Mouse (Mus musculus) olfactory bulb, adult 2 months (tissue): ENCODE data around the gene Saal1. TPM values are rescaled to one million over a fixed set of nuclear protein-coding genes. Genes with fewer than 3 reads are reported as not detected.
"Not testable (repeated sequence)": the region's sequence is repeated elsewhere in the genome, so short reads cannot be mapped to it uniquely, and the experiment has no call there.

Experiments used
- H3K27ac ChIP-seq: fragments of 200-500 bp; 2 replicates; pipeline ENCODE4 v1.5.1; 2012; ENCODE audit warnings: low read depth, low read length; ENCODE audit not compliant: insufficient read depth
- H3K4me1 ChIP-seq: fragments of 200-500 bp; 2 replicates; pipeline ENCODE4 v1.6.1; 2012; ENCODE audit warnings: low read length; ENCODE audit not compliant: control insufficient read depth, insufficient read depth
- H3K4me3 ChIP-seq: fragments of 200-500 bp; 2 replicates; pipeline ENCODE4 v1.5.1; 2012; ENCODE audit warnings: mild to moderate bottlenecking, low read depth, low read length, moderate library complexity; ENCODE audit not compliant: insufficient read depth
- CTCF ChIP-seq: fragments of 200-500 bp; IDR thresholded peaks from 2 replicates; pipeline ENCODE4 v1.5.1; 2012; ENCODE audit warnings: low read depth, mild to moderate bottlenecking, low read length, moderate library complexity; ENCODE audit not compliant: insufficient read depth
- POLR2A ChIP-seq: fragments of 200-500 bp; IDR thresholded peaks from 2 replicates; pipeline ENCODE4 v1.6.1; 2012; ENCODE audit warnings: mild to moderate bottlenecking, low read depth, low read length, moderate library complexity; ENCODE audit not compliant: insufficient read depth
- WGBS: fragments of 180-500 bp; shearing (Covaris S2); methylation state at CpG from one replicate; pipeline ENCODE4 v1.1.7; 2018; 5-methylcytosine and 5-hydroxymethylcytosine counted together
- polyA plus RNA-seq: library from polyadenylated mRNA; stranded (reverse); fragments of >200 nt; gene quantifications from 2 replicates; pipeline ENCODE4 v1.2.4, GENCODE M21; 2012; ENCODE audit warnings: low replicate concordance; ENCODE audit not compliant: missing spikeins, insufficient read depth, insufficient read length

Gene Saal1
- polyA plus RNA-seq, 1 experiment, result not detected

DNA sequence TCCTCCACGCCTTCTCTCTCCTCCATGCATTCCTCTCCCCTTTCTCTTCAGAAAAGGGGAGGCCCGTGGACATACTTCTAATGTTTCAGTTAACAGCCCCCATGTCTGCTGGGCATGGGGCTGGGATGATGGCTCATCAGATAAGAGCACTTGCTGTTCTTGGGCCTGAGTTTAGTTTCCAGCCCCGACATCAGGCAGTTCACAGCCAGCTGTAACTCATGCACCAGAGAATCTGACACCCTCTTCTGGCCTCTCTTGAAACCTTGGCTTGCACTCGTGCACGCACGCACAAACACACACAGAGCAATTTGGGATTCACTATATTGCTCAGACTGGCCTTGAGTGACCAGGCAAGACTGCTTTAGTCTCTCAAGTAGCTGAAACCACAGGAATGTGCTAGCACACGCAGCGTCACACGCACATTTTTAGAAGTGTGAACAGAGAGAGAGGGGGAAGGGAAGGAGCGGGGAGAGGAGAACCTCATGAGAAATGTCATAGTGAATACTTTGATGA, 38.3 kb downstream of the Saal1 start, which contains the start of gene Tph1:
Tph1 (minus strand) TSS at position 378 of the 513 bp plus-strand sequence.
- Histone ChIP-seq H3K27ac (no peak within 1 kb of the TSS), H3K4me3 (no peak within 1 kb of the TSS), H3K4me1 (peaks cover 2% of the 10 kb centered on the region)
- WGBS, result 74% methylated on average over 10 of the region's 10 CpGs
- no peak for TF ChIP-seq POLR2A
- no peak for TF ChIP-seq CTCF

DNA sequence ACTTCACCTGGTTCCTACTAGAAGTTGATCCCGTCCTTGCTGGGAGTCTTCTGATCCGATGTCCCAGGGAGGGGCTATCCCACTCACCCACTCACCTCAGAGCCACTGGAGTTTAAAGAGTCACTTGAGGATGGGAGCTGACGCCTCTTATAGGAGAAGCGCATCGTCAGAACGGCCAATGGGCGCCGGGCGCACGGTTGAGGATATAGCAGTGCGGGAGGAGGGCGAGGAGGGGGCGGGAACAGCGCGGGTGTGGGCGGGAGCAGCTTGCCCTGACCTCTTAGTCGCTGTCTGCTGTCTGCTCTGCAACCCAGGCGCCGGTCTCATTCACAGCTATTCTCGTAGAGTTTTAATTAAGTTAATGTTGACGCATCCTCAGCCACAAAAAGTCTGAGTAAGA, 43.2 kb downstream of the Saal1 start:
- TF ChIP-seq POLR2A (no peak), CTCF (no peak)
- H3K27ac ChIP-seq, result no peak overlapping the region
- 0 out of 2 replicates have a peak overlapping the region, but pooled peaks have one; percentile 1 for H3K4me3 ChIP-seq
- WGBS, result 2% methylated on average over 21 of the region's 21 CpGs
- H3K4me1 ChIP-seq, result peaks cover 3% of the 10 kb centered on the region

GRCm38 (mm10) chr7:46665236-46665635, 45.2 kb downstream of the Saal1 start:
- H3K27ac ChIP-seq, result no peak overlapping the region
- WGBS, result 44% methylated on average over 9 of the region's 9 CpGs
- H3K4me1 ChIP-seq, result peaks cover 3% of the 10 kb centered on the region
- H3K4me3 ChIP-seq, result no peak overlapping the region
- TF ChIP-seq CTCF (peak; percentile 42; the same call in 1 of the 2 replicates), POLR2A (no peak)

DNA sequence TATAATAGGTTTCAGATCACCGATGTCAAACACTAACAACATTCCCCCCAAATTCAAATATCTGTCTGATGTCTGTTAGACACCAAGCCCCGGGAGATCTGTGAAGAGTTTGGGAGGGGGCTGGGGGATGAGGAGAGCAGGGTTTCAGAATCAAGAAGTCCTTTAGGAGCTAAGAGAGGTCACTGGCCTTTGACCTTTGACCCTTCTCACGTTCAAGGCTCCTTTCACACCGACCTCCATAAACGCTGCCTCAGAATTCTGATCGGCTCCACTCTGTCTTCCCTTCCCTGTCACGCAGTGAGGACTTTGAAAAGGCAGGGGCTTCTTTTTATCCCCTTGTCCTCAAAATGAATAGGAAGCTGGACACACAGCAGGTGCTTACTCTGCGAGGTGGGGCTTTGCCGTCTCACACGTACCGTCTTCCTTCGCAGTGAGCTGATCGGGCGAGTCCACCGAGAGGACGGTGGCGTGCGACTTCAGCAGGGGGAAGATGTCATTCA, 48.8 kb downstream of the Saal1 start:
- 38% methylated on average over 18 of the region's 18 CpGs for WGBS
- H3K27ac ChIP-seq, result no peak overlapping the region
- no peaks in the 10 kb centered on the region for H3K4me1 ChIP-seq
- H3K4me3 ChIP-seq, result no peak overlapping the region
- TF ChIP-seq CTCF (no peak), POLR2A (no peak)

GRCm38 (mm10) chr7:46652279-46652678, 58.2 kb downstream of the Saal1 start:
- H3K4me3 ChIP-seq, result no peak overlapping the region
- no peaks in the 10 kb centered on the region for H3K4me1 ChIP-seq
- no peak overlapping the region for H3K27ac ChIP-seq
- TF ChIP-seq POLR2A, result no peak
- TF ChIP-seq CTCF, result no peak
- 71% methylated on average over 2 of the region's 2 CpGs for WGBS

GRCm38 (mm10) chr7:46650231-46650630, 60.2 kb downstream of the Saal1 start:
- H3K4me1 ChIP-seq, H3K4me3 ChIP-seq, H3K27ac ChIP-seq: not testable (repeated sequence)
- 62% methylated on average over 5 of the region's 5 CpGs for WGBS

DNA sequence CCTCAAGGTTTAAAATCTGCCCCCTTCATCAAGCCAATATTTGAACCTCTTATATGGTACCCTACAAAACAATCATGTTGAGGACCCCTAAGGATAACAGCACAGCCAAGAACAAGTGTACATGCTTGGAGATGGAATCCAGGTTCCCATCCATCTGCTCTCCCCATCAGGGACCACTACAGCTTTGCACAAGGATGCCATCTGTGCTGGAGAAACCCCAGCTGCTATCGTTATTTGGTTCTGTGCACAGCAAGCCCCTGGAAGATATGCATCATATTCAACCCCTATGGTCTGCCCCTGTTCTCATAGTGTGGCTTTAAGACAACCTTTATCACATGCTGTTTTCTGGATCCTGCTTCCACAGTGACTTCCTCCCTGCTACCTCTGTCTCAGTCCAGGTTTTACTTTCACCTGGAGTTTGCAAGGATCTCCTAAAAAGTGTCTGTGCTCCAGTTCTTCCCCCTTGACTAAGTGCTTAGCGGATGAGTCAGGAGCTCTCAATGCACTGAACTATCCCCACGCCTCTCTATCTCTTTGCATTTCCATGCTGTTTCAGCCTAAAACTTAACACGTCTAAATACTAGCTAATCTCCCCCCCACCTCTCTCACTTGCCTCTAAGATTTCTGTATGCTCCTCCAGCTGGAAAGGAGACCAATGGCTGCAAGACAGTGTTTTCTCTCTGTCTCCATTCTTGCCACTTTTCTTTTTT, 61.9 kb downstream of the Saal1 start:
- Histone ChIP-seq H3K4me1 (no peaks in the 10 kb centered on the region), H3K27ac (no peak overlapping the region), H3K4me3 (no peak overlapping the region)
- no peak for TF ChIP-seq CTCF
- TF ChIP-seq POLR2A, result no peak
- 54% methylated on average over 4 of the region's 4 CpGs for WGBS

- no peak overlapping the region for H3K27ac ChIP-seq
- TF ChIP-seq CTCF (no peak), POLR2A (no peak)
These were observed 67.3 kb downstream of the Saal1 start for GRCm38 (mm10) chr7:46643172-46643571.

GRCm38 (mm10) chr7:46640062-46640461, 70.4 kb downstream of the Saal1 start:
- 3% methylated on average over 17 of the region's 17 CpGs for WGBS
- Histone ChIP-seq H3K27ac (peak overlapping the region; percentile 37), H3K4me1 (peaks cover 5% of the 10 kb centered on the region; the same call in 1 of the 2 replicates)

More at GRCm38 (mm10) chr7:46643172-46643571, 67.3 kb downstream of the Saal1 start:
- peaks cover 3% of the 10 kb centered on the region; the same call in 1 of the 2 replicates for H3K4me1 ChIP-seq
- H3K4me3 ChIP-seq, result no peak overlapping the region
- whole genome bisulfite sequencing, result 94% methylated on average over 1 of the region's 1 CpGs

More at GRCm38 (mm10) chr7:46640062-46640461, 70.4 kb downstream of the Saal1 start:
- TF ChIP-seq POLR2A (no peak), CTCF (no peak)
- peak overlapping the region; percentile 68 for H3K4me3 ChIP-seq
